Mouse (Mus musculus): ENCODE measurements around the gene Col19a1.

Gene Col19a1

GRCm38 (mm10) chr1:24303077-24303476 lies 284.2 kb downstream of the Col19a1 start:
- DNase-seq: no peak

GRCm38 (mm10) chr1:24302674-24303073 lies 284.6 kb downstream of the Col19a1 start:
- peak; percentile 13 for DNase-seq

GRCm38 (mm10) chr1:24300700-24301099 lies 286.6 kb downstream of the Col19a1 start:
- no peak for DNase-seq

DNA sequence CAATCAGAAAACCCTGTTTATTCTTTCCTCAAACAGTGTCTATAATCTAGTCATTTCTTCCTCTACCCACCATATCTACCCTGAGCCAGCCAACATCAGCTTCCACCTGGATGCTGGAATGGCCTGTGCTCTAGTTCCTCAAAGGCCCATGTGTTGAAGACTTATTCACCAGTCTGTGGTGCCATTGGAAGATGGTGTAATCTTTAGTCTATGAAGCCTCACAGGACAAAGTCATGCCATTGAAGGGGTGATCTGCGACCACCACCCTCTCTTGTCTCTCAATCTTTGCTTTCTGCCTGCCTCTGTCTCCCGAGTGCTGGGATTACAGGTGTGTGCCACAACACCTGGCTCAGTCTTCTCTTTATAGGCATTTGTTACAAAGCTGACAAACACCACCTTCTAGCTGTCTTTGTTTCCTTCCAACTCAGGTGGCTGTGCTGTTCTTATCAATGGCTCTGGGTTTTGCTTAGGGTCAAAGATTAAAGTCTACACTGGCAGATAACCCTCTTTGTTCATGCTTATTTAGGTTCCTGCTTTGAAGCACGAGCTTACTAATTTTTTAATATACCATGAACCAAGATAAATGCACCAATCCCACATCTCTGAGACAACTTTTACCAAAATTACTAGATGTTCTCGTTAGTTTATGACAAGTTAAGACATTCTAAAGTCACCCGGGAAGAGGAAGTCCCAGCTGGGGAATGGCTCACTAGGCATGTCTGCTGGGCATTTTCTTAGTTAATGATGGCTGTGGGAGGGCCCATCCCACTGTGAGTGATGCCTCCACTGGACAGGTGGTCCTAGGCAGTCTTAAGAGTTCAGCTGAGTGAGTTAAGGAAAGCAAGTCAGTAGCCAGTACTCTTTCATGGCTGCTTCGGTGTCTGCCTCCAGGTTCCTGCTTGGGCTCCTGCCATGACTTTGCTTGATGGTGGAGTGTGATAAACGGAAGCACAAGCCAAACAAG lies 292.0 kb downstream of the Col19a1 start:
- no peak for DNase-seq

GRCm38 (mm10) chr1:24292515-24292914 lies 294.8 kb downstream of the Col19a1 start:
- no peak for DNase-seq

DNA sequence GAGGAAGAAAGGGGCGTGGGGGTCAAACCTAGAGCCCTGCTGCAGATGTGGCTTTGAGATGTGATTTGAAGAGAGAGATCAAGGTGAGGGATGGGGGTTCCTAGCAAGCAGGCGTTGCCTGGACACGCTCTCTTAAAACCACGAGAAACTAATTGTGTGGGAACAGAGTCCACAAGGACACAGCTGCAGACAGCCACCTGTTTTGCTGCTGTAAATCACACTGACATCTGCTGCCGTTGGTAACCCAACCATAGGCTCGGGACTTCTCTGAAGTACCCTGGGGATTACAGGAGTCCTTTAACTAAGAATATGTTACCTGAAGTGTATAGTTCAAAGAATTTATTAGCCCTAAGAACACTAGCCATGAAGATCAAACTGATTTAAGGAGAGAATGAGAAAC lies 300.9 kb downstream of the Col19a1 start:
- no peak for DNase-seq

DNA sequence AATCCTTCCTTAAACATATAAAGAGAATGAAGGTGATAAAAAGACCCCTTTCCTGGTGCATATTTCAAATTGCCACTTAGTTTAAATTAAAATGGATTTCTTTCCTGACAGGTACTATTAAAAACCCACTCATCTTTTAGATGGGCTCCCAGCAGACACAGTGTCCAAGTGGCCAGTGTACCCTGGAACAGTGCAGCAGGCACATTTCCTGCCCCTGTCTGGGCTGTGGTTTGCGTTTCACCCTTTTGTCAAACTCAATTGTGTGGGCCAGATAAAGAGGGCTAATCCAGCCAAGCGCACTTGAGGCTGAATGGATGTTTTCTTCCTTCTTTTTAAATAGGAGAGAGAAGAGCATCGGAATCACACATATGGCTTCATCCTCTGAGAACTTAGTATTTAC lies 320.2 kb downstream of the Col19a1 start:
- no peak for DNase-seq

DNA sequence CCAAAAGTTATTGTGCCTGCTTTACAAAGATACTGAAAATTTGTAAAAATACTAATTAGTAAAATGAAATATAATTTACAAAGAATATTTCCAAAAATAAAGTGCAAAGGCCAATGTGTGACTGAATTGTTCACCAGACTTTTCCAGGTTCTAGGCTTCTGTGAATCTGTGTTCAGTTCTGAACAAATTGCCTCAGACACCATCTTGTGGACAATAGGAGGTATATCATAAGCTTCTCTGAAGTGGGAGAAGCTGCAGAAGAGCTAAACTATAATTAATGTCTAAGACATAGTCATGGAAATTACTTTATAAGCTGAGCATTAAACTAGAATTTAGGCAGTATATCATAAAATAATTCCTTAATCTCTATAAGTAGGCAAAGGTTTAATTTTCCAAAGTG lies 326.1 kb downstream of the Col19a1 start:
- DNase-seq: no peak

- no peak for DNase-seq
Observed at GRCm38 (mm10) chr1:24259419-24259818, 327.9 kb downstream of the Col19a1 start.

GRCm38 (mm10) chr1:24257961-24258360 lies 329.3 kb downstream of the Col19a1 start:
- DNase-seq: no peak

GRCm38 (mm10) chr1:24249105-24249664 lies 338.1 kb downstream of the Col19a1 start:
- no peak for DNase-seq

- no peak for DNase-seq
Observed at GRCm38 (mm10) chr1:24248294-24249104, 338.8 kb downstream of the Col19a1 start.

DNA sequence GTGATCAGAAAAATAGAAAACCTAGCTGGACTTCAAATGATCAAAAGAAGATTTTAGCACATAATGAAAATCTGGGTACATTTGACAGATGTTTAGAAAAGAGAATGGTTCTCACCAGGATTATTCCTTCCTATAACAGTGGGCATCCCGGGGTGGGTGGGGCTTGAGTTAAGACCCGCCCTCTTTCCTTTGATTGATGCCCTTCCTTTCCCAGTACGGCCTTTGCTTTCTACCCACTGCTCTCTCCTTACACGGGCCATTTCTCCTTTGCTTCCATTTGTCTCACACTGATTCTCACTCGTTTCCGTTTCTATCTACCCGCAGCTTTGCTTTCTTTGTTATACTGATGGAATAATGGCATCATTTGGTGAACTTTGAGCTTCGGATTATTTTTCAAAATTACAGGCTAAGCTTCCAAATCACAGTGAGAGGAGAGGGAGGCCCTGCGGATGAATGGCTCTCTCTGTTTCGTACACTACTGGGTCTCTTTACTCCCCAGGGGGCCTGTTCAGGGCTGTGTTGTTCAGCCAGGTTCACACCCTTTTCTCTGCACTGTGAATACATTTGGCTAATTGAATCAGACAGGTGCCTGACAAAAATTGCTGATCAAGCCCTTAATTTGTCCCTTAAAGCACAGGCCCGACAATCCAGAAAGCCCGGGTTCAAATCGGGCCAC lies 341.4 kb downstream of the Col19a1 start:
- no peak for DNase-seq

DNA sequence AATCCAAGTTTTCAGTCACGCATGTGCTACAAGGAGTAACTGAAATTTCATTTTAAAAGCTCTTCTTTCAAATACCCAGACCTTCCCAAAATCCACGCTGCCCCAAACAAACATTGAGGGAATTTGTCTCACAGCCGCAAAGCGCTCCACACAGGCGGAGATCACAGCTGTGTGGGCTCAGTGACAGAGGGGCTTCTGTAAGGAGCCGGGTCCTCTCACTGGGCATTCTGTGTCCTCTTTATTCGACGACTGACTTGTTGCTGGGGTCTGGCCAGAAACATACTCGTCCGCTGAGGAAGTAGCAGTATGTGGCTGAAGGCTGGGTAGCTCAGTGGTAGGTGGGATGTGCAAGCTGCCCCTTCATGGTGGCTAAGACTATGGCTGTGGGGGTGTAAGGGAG lies 342.3 kb downstream of the Col19a1 start:
- no peak for DNase-seq

DNA sequence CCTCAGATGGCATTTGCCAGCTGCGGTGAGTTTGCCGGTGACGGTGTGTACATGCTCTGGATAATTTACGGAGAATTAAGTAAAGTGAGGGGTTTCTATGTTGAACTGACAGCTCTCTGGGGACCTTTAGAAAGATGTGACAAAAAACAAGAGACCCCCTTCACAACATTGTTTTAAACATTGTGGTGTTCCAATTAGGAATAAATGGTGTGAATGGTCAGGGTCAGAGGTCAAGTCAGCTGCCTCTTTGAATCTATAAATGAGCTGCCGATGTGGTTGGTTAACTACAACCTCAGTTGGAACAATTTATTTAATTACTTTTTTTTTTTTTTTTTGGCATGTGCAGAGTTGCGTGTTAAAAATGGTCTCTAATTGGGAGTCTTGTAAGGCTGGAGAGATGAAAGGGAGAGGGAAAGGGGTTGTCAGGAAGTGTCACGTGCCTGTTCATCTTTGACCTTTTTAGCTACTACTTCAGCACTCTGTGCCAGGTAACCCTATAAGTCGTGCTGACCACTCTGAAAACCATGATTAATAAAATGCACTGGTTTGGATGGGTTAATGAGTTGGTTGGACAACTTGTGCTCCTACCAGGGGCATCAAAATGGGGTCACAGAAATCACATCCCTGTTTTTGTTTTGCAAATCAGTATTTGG lies 347.1 kb downstream of the Col19a1 start:
- no peak for DNase-seq

DNA sequence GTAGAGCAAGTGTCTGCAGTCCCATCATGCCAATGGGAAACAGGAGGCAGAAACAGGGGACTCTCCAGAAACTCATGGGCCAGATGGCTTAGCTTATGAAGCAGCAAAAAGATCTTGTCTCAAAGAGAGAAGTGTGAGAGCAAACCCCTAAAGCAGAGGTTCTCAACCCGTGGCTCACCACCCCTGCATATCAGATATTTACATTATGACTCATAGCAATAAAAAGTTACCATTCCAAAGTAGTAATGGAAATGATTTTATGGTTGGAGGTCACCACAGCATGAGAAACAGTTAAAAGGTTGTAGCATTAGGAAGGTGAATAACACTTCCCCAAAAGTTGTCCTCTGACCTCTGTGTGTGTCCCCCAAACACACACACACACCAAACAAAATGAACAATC lies 350.9 kb downstream of the Col19a1 start:
- no peak for DNase-seq

DNA sequence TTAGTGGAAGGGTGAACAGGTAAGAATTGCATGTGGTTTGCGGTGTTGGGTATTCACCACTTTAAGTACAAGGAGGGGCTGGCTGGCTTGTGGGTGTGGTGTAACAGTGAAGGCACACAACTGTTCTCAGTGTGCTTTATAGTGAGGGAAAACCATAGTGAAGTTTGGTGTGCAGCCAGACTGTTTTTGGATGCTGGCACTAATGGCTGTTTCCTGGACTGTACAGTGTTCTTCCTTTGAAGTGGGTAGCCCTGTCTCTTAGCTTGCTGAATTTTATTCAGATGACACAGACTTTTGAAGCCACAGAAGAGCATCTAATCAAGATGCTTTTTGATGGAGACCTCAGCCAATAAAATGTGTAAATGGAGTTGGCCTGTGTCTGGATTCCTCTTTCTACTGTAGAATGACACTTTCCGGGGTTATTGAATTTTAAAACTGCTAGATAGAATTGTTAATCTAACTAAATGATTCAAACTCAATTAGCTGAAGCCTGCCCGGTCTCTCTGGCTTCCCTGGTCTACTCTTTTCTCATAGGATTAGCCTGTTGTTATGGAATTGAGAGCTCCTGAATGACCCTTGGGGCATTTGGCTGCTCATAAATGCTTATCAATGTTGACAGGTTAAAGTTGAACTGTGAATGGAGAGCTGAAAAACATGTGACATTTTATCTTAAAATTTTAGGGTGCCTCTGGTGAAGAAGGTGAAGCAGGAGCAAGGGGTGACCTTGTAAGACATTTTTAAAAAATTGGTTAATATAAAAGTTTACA lies 355.6 kb downstream of the Col19a1 start:
- no peak for DNase-seq

DNA sequence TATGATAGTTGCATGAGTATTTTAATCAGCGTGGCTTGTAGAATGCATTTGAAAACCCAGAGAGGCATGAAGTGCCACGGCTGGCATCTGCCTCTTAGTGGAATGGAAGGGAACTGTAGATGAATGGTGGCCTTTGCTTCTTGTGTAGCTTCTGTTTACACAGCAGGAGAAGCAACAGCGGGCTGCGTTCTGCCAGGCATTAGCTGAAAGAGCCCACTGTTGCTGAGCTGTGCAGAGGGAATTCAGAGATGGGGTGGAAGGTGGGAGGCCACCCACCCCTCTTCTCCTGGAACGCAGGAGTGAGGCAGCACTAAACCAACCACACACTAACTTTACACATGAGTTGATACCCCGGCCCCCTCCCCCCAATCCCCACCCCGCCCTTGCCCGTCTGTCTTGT lies 356.8 kb downstream of the Col19a1 start:
- no peak for DNase-seq

GRCm38 (mm10) chr1:24229552-24229951 lies 357.7 kb downstream of the Col19a1 start:
- DNase-seq: no peak

DNA sequence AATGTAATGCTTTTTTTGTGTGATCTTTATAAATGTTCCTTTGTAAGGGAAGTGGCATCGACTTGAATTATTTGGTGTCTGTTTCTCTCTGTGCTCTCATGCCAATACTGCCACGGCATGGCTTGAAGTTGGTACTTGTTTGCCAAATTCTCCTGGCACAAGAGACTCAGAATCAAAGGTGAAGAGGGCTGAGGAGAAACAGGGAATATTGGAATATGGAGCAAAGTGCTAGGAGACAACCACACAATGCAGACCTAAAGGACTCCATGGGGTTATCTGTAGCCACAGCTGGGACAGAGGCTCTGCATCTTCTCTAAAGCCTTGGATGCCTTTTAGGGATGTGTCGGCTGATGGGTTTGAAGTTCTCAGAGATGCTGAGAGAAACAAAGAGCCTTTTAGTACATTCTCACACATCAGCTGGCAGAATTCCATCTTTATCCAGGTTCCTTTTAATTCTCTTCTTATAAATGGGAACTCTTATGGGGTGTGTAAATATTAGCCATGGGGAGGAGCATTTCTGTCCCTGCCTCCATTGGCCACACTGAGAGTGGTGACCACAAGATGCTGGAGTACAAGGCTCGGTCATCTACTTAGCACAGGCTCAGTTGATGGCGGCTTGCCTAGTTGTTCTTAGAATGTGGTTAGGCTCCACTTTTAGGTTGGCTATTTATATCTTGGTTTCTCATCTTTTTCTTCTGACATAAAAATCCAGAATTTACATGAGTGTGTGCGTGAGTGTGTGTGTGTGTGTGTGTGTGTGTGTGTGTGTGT lies 360.1 kb downstream of the Col19a1 start:
- peak; percentile 55 for DNase-seq
